In genomic region chr11:94243422-94244180, GRCm38 (mm10) we compare ENCODE assay signal across 8 mouse cellular contexts. TPM values are rescaled to one million over a fixed set of nuclear protein-coding genes. Genes with fewer than 3 reads are reported as not detected.
DNase-seq lines count a peak whose midpoint lies in the region; ATAC-seq lines count a peak whose summit lies in the region.

No protein-coding gene starts in this region.

- no peaks in the 10 kb centered on the region for H3K9me3 ChIP-seq in heart, embryonic 14.5 days (ENCODE audit: control insufficient read depth, low read length)
- no peaks in the 10 kb centered on the region for H3K9me3 ChIP-seq in hindbrain, embryonic 12.5 days (replicated peaks)
- H3K9me3 ChIP-seq in midbrain, embryonic 10.5 days (replicated peaks) = no peaks in the 10 kb centered on the region

- H3K4me1 ChIP-seq in heart, embryonic 14.5 days (ENCODE audit: control insufficient read depth in 2 of 2, insufficient read depth in 2 of 2, low read length in 2 of 2) = peaks cover 25 to 28% of the 10 kb centered on the region in 2 experiments
- H3K4me1 ChIP-seq in hindbrain, embryonic 12.5 days = peaks cover 57% of the 10 kb centered on the region
- H3K4me1 ChIP-seq in midbrain, embryonic 10.5 days = peaks cover 53% of the 10 kb centered on the region

- no peak for ATAC-seq in heart, embryonic 14.5 days (ENCODE audit: insufficient number of reproducible peaks, insufficient read depth, low FRiP score, low read depth)
- ATAC-seq in hindbrain, embryonic 12.5 days (ENCODE audit: low FRiP score) = no peak

- H3K27me3 ChIP-seq in heart, embryonic 14.5 days (ENCODE audit: control insufficient read depth, insufficient read depth, low read length) = no peaks in the 10 kb centered on the region
- H3K27me3 ChIP-seq in hindbrain, embryonic 12.5 days = 0 out of 2 replicates have a peak, but pooled peaks cover 6% of the 10 kb centered on the region
- H3K27me3 ChIP-seq in midbrain, embryonic 10.5 days (ENCODE audit: low read depth, poor library complexity, severe bottlenecking) = peaks cover 42% of the 10 kb centered on the region

- WGBS in heart, embryonic 14.5 days = 24% methylated on average over 15 of the region's 15 CpGs
- WGBS in hindbrain, embryonic 12.5 days = 33% methylated on average over 15 of the region's 15 CpGs
- 35% methylated on average over 15 of the region's 15 CpGs for WGBS in midbrain, embryonic 10.5 days

- peak overlapping the region; percentile 64 for H3K4me2 ChIP-seq in heart, embryonic 14.5 days (ENCODE audit: low read length)
- H3K4me2 ChIP-seq in hindbrain, embryonic 12.5 days (replicated peaks) = peak overlapping the region; percentile 45

- H3K27ac ChIP-seq in heart, embryonic 14.5 days (replicated peaks in 1 of 2; ENCODE audit: control insufficient read depth in 1 of 2, insufficient read depth in 1 of 2, low read depth in 2 of 2, low read length in 2 of 2) = no peak overlapping the region; a peak in 1 of 4 replicates
- peak overlapping the region; percentile 80 for H3K27ac ChIP-seq in hindbrain, embryonic 12.5 days
- H3K27ac ChIP-seq in midbrain, embryonic 10.5 days (replicated peaks) = peak overlapping the region; percentile 74; the same call in 1 of the 2 replicates

- intact Hi-C loops in heart, postnatal 14 days (cut with DNase I) = no loop called here
- intact Hi-C loops in left cerebral cortex, postnatal 25 days (cut with DNase I) = no loop called here

- H3K4me3 ChIP-seq in heart, embryonic 14.5 days (ENCODE audit: control insufficient read depth in 1 of 2, insufficient read depth in 1 of 2, low read depth in 1 of 2, low read length in 2 of 2) = peak overlapping the region; percentile 34; a peak in 3 of 4 replicates
- H3K4me3 ChIP-seq in hindbrain, embryonic 12.5 days = peak overlapping the region; percentile 7
- H3K4me3 ChIP-seq in midbrain, embryonic 10.5 days = peak overlapping the region; percentile 48

- no peaks in the 10 kb centered on the region for H3K36me3 ChIP-seq in heart, embryonic 14.5 days (ENCODE audit: control insufficient read depth, insufficient read depth, low read length)
- H3K36me3 ChIP-seq in hindbrain, embryonic 12.5 days = no peaks in the 10 kb centered on the region
- no peaks in the 10 kb centered on the region for H3K36me3 ChIP-seq in midbrain, embryonic 10.5 days

- no peak for DNase-seq in heart, postnatal 14 days
- DNase-seq in R1 (ENCODE audit: low read depth, low spot score) (peak; percentile 21), adipocyte (ENCODE audit: low spot score) (no peak)
- no peak for DNase-seq in midbrain, embryonic 10.5 days (ENCODE audit: low spot score)
- no peak for DNase-seq in frontal cortex, postnatal 10 days (ENCODE audit: low spot score in 2 of 2)
- DNase-seq in left cerebral cortex, postnatal 25 days (ENCODE audit: low spot score in 2 of 2) = no peak

- peak overlapping the region; percentile 63 for H3K9ac ChIP-seq in heart, embryonic 14.5 days (ENCODE audit: low read length)
- no peak overlapping the region for H3K9ac ChIP-seq in hindbrain, embryonic 12.5 days

RNA-seq across cellular contexts. Expression of gene Wfikkn2, which starts 2.2 kb away (rescaled TPM):
- polyA plus RNA-seq in heart, embryonic 14.5 days (2014; fragmentation: Nextera tagmentation; extraction: Ambion mirVana) = 1.3 and 1.6 TPM in 2 replicates
- 1 to 10 TPM; 1.5 to 1.8 TPM for total RNA-seq in heart, postnatal 14 days (2021)
- 6.8 and 9.1 TPM in 2 replicates for polyA plus RNA-seq in hindbrain, embryonic 12.5 days (2016; fragmentation: Nextera tagmentation; extraction: Ambion mirVana)
- 0.27 and 0.99 TPM in 2 replicates for polyA plus RNA-seq in midbrain, embryonic 10.5 days (2016; fragmentation: Nextera tagmentation; extraction: Ambion mirVana)
- 1 to 10 TPM; 1.6 to 2.3 TPM for total RNA-seq in left cerebral cortex, postnatal 25 days (2021)

RNA-seq across cellular contexts. Expression of gene Tob1, which starts 32.3 kb away (rescaled TPM):
- polyA plus RNA-seq in heart, embryonic 14.5 days (2014; fragmentation: Nextera tagmentation; extraction: Ambion mirVana) = 38.2 and 40.9 TPM in 2 replicates
- 10 to 100 TPM; 64.1 to 67.6 TPM for total RNA-seq in heart, postnatal 14 days (2021)
- 41.7 and 46.8 TPM in 2 replicates for polyA plus RNA-seq in hindbrain, embryonic 12.5 days (2016; fragmentation: Nextera tagmentation; extraction: Ambion mirVana)
- 18.4 and 21.6 TPM in 2 replicates for polyA plus RNA-seq in midbrain, embryonic 10.5 days (2016; fragmentation: Nextera tagmentation; extraction: Ambion mirVana)
- 10 to 100 TPM; 38.2 to 43.9 TPM for total RNA-seq in left cerebral cortex, postnatal 25 days (2021)

RNA-seq across cellular contexts. Expression of gene Gm21885, which starts 38.1 kb away (rescaled TPM):
- 0.36 and 1.1 TPM in 2 replicates for polyA plus RNA-seq in heart, embryonic 14.5 days (2014; fragmentation: Nextera tagmentation; extraction: Ambion mirVana)
- not detected for total RNA-seq in heart, postnatal 14 days (2021)
- 0.31 and 0.48 TPM in 2 replicates for polyA plus RNA-seq in hindbrain, embryonic 12.5 days (2016; fragmentation: Nextera tagmentation; extraction: Ambion mirVana)
- polyA plus RNA-seq in midbrain, embryonic 10.5 days (2016; fragmentation: Nextera tagmentation; extraction: Ambion mirVana) = not detected in 2 replicates
- not detected for total RNA-seq in left cerebral cortex, postnatal 25 days (2021)

Comparison
In these comparisons a context has a peak if more than half of its experiments do, and no peak if none do; other contexts are left out.
1. H3K27ac ChIP-seq: peak in hindbrain, embryonic 12.5 days (single experiment) and midbrain, embryonic 10.5 days (single experiment); none in heart, embryonic 14.5 days (0 of 2).
2. Peak in every context shown above with its lines, with median percentiles within 50 percentile points of each other: H3K4me3 ChIP-seq.